Mouse (Mus musculus) thymus, adult 2 months (tissue): Measurements from ENCODE around the gene Arhgap24.

Source experiments
- CTCF ChIP-seq: fragments of 200-500 bp; IDR thresholded peaks from 2 replicates; pipeline ENCODE4 v1.5.1; 2012; ENCODE audit warnings: mild to moderate bottlenecking, control low read depth, low read length, moderate library complexity, borderline replicate concordance; ENCODE audit not compliant: control insufficient read depth, poor library complexity, insufficient read depth; ENCODE audit errors: extremely low read depth
- POLR2A ChIP-seq: fragments of 200-500 bp; IDR thresholded peaks from 2 replicates; pipeline ENCODE4 v1.6.1; 2012; ENCODE audit warnings: mild to moderate bottlenecking, low read length, control low read depth, moderate library complexity; ENCODE audit not compliant: control insufficient read depth, poor library complexity, insufficient read depth; ENCODE audit errors: extremely low read depth

DNA sequence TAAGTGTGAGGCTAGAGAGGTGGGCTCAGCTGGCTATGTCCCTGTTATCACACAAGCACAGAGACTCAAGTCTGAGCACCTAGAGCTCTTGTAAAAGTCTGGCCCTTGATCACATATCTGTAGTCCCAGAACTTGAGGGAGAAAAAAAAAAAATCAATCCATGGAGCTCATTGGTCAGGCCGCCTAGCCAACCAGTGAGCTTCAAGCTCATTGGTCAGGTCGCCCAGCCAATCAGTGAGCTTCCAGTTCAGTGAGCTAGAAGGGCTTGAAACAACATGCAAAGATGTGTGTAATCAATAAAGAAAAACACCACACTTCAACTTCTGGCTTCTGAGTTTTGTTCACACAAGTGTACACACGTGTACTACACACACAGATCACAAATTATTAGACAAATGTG, 242.4 kb downstream of the Arhgap24 start:
- TF ChIP-seq POLR2A (no peak), CTCF (no peak)
